Mouse (Mus musculus): ENCODE results near the gene Tmem117. TPM values are rescaled to one million over a fixed set of nuclear protein-coding genes. Genes with fewer than 3 reads are reported as not detected.

Tmem117 gene
- polyA plus RNA-seq, 1 experiment from 2014 or later, result 2.8 TPM

- Histone ChIP-seq H3K4me2 (ENCODE audit: low read depth, low read length) (no peak overlapping the region), H3K9ac (ENCODE audit: low read depth, low read length) (no peak overlapping the region), H3K9me3 (ENCODE audit: control insufficient read depth, low read length) (no peaks in the 10 kb centered on the region), H3K4me3 (ENCODE audit: low read length) (no peak overlapping the region), H3K27ac (ENCODE audit: low read length) (no peak overlapping the region), H3K4me1 (ENCODE audit: control insufficient read depth, insufficient read depth, low read length) (no peaks in the 10 kb centered on the region), H3K36me3 (ENCODE audit: control insufficient read depth, insufficient read depth, low read length) (no peaks in the 10 kb centered on the region), H3K27me3 (replicated peaks; ENCODE audit: control insufficient read depth, insufficient read depth, low read length) (no peaks in the 10 kb centered on the region)
- no peak for ATAC-seq
- 47% methylated on average over 5 of the region's 5 CpGs for WGBS
Measured at GRCm38 (mm10) chr15:94811550-94811949, 182.5 kb downstream of the Tmem117 start.

GRCm38 (mm10) chr15:94814213-94815100 is 185.4 kb downstream of the Tmem117 start:
- Histone ChIP-seq H3K4me1 (ENCODE audit: control insufficient read depth, insufficient read depth, low read length) (no peaks in the 10 kb centered on the region), H3K36me3 (ENCODE audit: control insufficient read depth, insufficient read depth, low read length) (no peaks in the 10 kb centered on the region), H3K27me3 (replicated peaks; ENCODE audit: control insufficient read depth, insufficient read depth, low read length) (no peaks in the 10 kb centered on the region), H3K9ac (ENCODE audit: low read depth, low read length) (no peak overlapping the region), H3K9me3 (ENCODE audit: control insufficient read depth, low read length) (no peaks in the 10 kb centered on the region), H3K27ac (ENCODE audit: low read length) (no peak overlapping the region), H3K4me3 (ENCODE audit: low read length) (no peak overlapping the region), H3K4me2 (ENCODE audit: low read depth, low read length) (no peak overlapping the region)
- 83% methylated on average over 15 of the region's 15 CpGs for WGBS
- ATAC-seq, result no peak

- Histone ChIP-seq H3K27ac (ENCODE audit: low read length) (no peak overlapping the region), H3K4me2 (ENCODE audit: low read depth, low read length) (no peak overlapping the region), H3K27me3 (replicated peaks; ENCODE audit: control insufficient read depth, insufficient read depth, low read length) (no peaks in the 10 kb centered on the region), H3K9ac (ENCODE audit: low read depth, low read length) (no peak overlapping the region), H3K36me3 (ENCODE audit: control insufficient read depth, insufficient read depth, low read length) (no peaks in the 10 kb centered on the region), H3K9me3 (ENCODE audit: control insufficient read depth, low read length) (no peaks in the 10 kb centered on the region), H3K4me3 (ENCODE audit: low read length) (no peak overlapping the region), H3K4me1 (ENCODE audit: control insufficient read depth, insufficient read depth, low read length) (no peaks in the 10 kb centered on the region)
- ATAC-seq, result no peak
- WGBS, result 89% methylated on average over 3 of the region's 3 CpGs
Measured at GRCm38 (mm10) chr15:94835634-94836033, 206.6 kb downstream of the Tmem117 start.

GRCm38 (mm10) chr15:94838646-94839045 is 209.6 kb downstream of the Tmem117 start:
- no peak for ATAC-seq
- no peaks in the 10 kb centered on the region for H3K36me3 ChIP-seq (ENCODE audit: control insufficient read depth, insufficient read depth, low read length)
- WGBS, result 80% methylated on average over 4 of the region's 4 CpGs

GRCm38 (mm10) chr15:94847501-94847900 is 218.5 kb downstream of the Tmem117 start:
- Histone ChIP-seq H3K36me3 (ENCODE audit: control insufficient read depth, insufficient read depth, low read length) (no peaks in the 10 kb centered on the region), H3K4me1 (ENCODE audit: control insufficient read depth, insufficient read depth, low read length) (no peaks in the 10 kb centered on the region), H3K27me3 (replicated peaks; ENCODE audit: control insufficient read depth, insufficient read depth, low read length) (no peaks in the 10 kb centered on the region), H3K9ac (ENCODE audit: low read depth, low read length) (no peak overlapping the region), H3K4me2 (ENCODE audit: low read depth, low read length) (no peak overlapping the region), H3K4me3 (ENCODE audit: low read length) (no peak overlapping the region), H3K9me3 (ENCODE audit: control insufficient read depth, low read length) (no peaks in the 10 kb centered on the region), H3K27ac (ENCODE audit: low read length) (no peak overlapping the region)
- ATAC-seq, result no peak
- 78% methylated on average over 2 of the region's 2 CpGs for WGBS

More at GRCm38 (mm10) chr15:94838646-94839045, 209.6 kb downstream of the Tmem117 start:
- Histone ChIP-seq H3K9ac (ENCODE audit: low read depth, low read length) (no peak overlapping the region), H3K4me2 (ENCODE audit: low read depth, low read length) (no peak overlapping the region), H3K9me3 (ENCODE audit: control insufficient read depth, low read length) (no peaks in the 10 kb centered on the region), H3K27me3 (replicated peaks; ENCODE audit: control insufficient read depth, insufficient read depth, low read length) (no peaks in the 10 kb centered on the region), H3K27ac (ENCODE audit: low read length) (no peak overlapping the region), H3K4me3 (ENCODE audit: low read length) (no peak overlapping the region), H3K4me1 (ENCODE audit: control insufficient read depth, insufficient read depth, low read length) (no peaks in the 10 kb centered on the region)

GRCm38 (mm10) chr15:94859641-94860040 is 230.6 kb downstream of the Tmem117 start:
- Histone ChIP-seq H3K36me3 (ENCODE audit: control insufficient read depth, insufficient read depth, low read length) (no peaks in the 10 kb centered on the region), H3K27me3 (replicated peaks; ENCODE audit: control insufficient read depth, insufficient read depth, low read length) (no peaks in the 10 kb centered on the region), H3K4me1 (ENCODE audit: control insufficient read depth, insufficient read depth, low read length) (no peaks in the 10 kb centered on the region), H3K4me3 (ENCODE audit: low read length) (no peak overlapping the region), H3K9me3 (ENCODE audit: control insufficient read depth, low read length) (no peaks in the 10 kb centered on the region), H3K9ac (ENCODE audit: low read depth, low read length) (no peak overlapping the region), H3K4me2 (ENCODE audit: low read depth, low read length) (no peak overlapping the region), H3K27ac (ENCODE audit: low read length) (no peak overlapping the region)
- no peak for ATAC-seq
- 76% methylated on average over 6 of the region's 6 CpGs for WGBS

- ATAC-seq, result no peak
- H3K27ac ChIP-seq (ENCODE audit: low read length), result no peak overlapping the region
- H3K27me3 ChIP-seq (replicated peaks; ENCODE audit: control insufficient read depth, insufficient read depth, low read length), result no peaks in the 10 kb centered on the region
- H3K4me1 ChIP-seq (ENCODE audit: control insufficient read depth, insufficient read depth, low read length), result no peaks in the 10 kb centered on the region
- no peak overlapping the region for H3K9ac ChIP-seq (ENCODE audit: low read depth, low read length)
- H3K4me2 ChIP-seq (ENCODE audit: low read depth, low read length), result no peak overlapping the region
- WGBS, result 95% methylated on average over 2 of the region's 2 CpGs
- H3K4me3 ChIP-seq (ENCODE audit: low read length), result no peak overlapping the region
- H3K36me3 ChIP-seq (ENCODE audit: control insufficient read depth, insufficient read depth, low read length), result no peaks in the 10 kb centered on the region
- H3K9me3 ChIP-seq (ENCODE audit: control insufficient read depth, low read length), result no peaks in the 10 kb centered on the region
Measured at GRCm38 (mm10) chr15:94861173-94861572, 232.1 kb downstream of the Tmem117 start.

GRCm38 (mm10) chr15:94864134-94864533 is 235.1 kb downstream of the Tmem117 start:
- H3K36me3 ChIP-seq (ENCODE audit: control insufficient read depth, insufficient read depth, low read length), result no peaks in the 10 kb centered on the region
- no peaks in the 10 kb centered on the region for H3K4me1 ChIP-seq (ENCODE audit: control insufficient read depth, insufficient read depth, low read length)
- H3K9ac ChIP-seq (ENCODE audit: low read depth, low read length), result no peak overlapping the region
- no peaks in the 10 kb centered on the region for H3K27me3 ChIP-seq (replicated peaks; ENCODE audit: control insufficient read depth, insufficient read depth, low read length)
- 50% methylated on average over 1 of the region's 1 CpGs for WGBS
- no peak overlapping the region for H3K4me2 ChIP-seq (ENCODE audit: low read depth, low read length)
- no peak for ATAC-seq
- no peak overlapping the region for H3K4me3 ChIP-seq (ENCODE audit: low read length)
- H3K9me3 ChIP-seq (ENCODE audit: control insufficient read depth, low read length), result no peaks in the 10 kb centered on the region
- H3K27ac ChIP-seq (ENCODE audit: low read length), result no peak overlapping the region

GRCm38 (mm10) chr15:94868372-94868771 is 239.3 kb downstream of the Tmem117 start:
- Histone ChIP-seq H3K27me3 (replicated peaks; ENCODE audit: control insufficient read depth, insufficient read depth, low read length) (no peaks in the 10 kb centered on the region), H3K4me3 (ENCODE audit: low read length) (no peak overlapping the region), H3K4me2 (ENCODE audit: low read depth, low read length) (no peak overlapping the region), H3K9ac (ENCODE audit: low read depth, low read length) (no peak overlapping the region), H3K4me1 (ENCODE audit: control insufficient read depth, insufficient read depth, low read length) (no peaks in the 10 kb centered on the region), H3K9me3 (ENCODE audit: control insufficient read depth, low read length) (no peaks in the 10 kb centered on the region), H3K27ac (ENCODE audit: low read length) (no peak overlapping the region), H3K36me3 (ENCODE audit: control insufficient read depth, insufficient read depth, low read length) (no peaks in the 10 kb centered on the region)
- ATAC-seq, result no peak
- 75% methylated on average over 5 of the region's 5 CpGs for WGBS
